Mouse (Mus musculus): ENCODE measurements around the gene Krt15.

Krt15 gene

DNA sequence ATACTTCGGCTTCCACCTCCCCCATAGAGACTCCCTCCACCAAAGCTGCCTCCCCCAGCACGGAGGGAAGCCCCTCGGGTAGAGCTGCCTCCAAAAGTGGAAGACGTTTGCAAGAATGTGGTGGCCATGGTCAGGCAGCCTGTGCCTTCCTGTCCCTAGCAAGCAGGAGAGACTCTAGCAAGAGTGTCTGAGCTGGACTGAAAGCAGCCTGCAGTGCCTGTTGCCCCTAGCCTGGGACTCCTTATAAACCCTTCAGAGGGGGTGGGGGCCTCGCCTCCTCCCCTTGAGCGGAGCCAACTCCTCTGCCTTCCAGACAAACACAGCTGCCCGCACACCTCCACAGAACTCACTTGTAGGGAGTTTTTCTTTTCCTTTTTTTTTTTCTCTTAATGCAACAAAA is at the start of gene Krt15:
Gene Krt15 (minus strand): TSS at position 198 of the 400 bp plus-strand sequence.
- no peak for DNase-seq

DNA sequence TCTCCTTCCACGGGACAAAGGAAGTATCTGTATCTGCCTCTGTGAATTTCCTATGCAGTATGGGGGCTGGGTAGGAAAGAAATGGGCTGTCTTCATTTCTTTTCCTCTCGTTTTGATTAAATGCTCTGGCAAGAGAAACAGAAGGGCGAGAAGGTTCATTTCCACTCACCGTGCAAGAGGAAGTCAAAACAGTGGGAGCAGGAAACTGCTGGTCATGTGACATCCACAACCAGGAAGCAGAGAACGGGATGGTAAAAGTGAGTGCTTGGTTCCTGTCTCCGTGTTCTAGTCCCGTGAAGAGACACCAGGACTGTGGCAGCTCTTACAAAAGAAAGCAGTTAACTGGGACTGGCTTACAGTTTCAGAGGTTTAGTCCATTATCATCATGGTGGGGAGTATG is 46.0 kb upstream of the Krt15 start:
- no peak for DNase-seq

DNA sequence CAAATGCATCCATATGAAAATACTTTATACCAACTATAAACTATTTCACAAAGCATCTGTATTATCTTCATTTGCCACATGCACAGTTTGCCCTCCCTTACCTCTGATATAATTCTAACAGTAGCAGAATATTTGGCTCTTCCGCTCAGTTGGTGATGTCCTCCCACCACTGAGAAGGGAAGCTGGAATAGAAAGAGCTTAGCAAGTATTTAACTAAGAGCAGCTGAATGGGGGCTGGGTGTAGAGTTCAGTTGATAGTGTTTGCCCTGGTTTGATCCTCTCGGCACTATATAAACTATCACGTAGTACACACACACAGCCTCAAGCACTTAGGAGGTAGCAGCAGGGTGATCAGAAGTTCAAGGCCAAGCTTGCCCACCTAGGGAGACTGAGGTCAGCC is 43.5 kb upstream of the Krt15 start:
- no peak for DNase-seq

DNA sequence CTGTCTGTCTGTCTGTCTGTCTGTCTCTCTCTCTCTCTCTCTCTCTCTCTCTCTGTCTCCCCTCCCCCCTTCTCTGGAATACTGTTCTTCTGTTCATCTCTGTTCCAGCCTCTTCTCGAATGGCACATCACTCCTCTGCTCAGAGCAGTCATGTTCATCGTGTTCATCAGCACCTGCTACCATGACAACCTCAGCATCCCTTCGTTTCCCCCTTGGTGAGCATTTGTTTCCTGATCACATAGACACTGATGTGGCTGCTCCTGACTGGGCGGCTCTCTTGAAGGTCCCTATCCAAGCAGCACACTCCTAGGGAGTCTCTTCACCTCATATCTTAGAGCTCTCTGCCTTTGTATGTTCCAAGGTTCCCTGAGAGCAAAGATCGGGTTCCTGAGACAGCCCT is 42.6 kb upstream of the Krt15 start:
- DNase-seq, result no peak

- no peak for DNase-seq
These were observed 41.1 kb upstream of the Krt15 start for GRCm38 (mm10) chr11:100176791-100177190.

DNA sequence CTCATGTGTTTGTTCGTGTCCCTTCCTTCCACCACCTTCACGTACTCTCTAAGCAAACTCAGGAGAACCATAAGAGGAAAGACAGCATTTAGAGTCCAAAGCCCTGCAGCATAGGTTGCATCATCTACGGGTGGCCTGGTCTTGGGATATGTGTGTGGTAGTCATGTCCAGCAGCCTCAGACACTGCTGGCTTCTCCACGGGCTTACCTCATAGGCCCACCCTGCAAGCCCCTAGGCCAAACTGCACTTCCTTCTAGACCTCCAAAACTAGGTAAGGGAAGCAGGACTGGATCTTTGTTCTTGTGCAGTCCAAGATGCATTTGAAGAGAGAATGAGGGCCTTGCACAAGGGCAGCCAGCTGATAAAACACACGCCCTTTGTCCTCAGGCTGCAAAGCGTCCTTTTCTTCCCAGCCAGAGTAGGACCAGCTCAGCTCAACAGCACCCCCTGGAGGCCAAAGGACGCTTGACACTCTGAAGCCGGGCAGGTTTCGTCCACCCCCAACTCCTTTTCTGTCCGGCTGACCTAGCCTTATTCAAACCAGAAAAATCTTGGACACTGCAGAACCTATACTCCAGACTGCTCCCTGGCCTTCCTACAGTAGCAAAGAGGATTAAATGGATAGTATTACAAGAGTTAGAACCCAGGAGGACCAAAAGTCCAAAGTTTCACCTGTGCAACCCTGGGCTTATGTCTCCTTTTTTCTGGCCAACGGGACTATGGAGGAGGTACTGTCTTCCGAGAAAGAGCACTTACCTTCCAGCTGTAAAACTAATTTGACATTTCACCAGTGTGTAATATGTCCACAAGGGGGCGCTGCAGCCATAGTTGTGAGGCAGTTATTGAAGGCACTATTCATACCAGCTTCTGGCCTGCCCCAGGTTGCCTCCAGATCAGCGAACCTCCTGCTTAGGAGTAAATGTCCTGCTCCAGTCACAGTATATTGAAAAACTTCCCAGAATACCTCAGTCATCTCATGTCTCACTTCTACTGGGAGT is 33.3 kb upstream of the Krt15 start:
- DNase-seq, result peak; percentile 83

DNA sequence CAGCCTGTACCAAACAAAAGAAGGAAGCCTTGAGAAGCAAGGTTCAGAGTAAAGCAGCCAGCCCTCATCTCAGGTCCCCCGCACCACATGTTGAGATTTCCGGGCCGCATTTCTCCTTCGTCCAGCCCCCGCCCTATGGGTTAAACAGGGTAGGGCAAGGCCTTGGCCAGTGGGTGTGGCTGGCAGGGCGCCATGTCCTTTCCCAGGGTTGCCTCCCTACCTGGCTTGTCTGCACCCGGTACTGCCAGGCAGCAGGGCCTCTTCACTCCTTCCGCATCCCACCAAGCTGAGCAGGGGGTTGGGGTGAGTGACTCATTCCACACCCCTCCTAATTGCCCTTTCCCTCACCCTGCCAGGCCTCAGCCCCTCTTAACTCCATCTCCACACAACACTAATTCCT is 32.3 kb upstream of the Krt15 start:
- peak; percentile 61 for DNase-seq

GRCm38 (mm10) chr11:100164392-100164791 is 28.7 kb upstream of the Krt15 start:
- DNase-seq, result no peak

DNA sequence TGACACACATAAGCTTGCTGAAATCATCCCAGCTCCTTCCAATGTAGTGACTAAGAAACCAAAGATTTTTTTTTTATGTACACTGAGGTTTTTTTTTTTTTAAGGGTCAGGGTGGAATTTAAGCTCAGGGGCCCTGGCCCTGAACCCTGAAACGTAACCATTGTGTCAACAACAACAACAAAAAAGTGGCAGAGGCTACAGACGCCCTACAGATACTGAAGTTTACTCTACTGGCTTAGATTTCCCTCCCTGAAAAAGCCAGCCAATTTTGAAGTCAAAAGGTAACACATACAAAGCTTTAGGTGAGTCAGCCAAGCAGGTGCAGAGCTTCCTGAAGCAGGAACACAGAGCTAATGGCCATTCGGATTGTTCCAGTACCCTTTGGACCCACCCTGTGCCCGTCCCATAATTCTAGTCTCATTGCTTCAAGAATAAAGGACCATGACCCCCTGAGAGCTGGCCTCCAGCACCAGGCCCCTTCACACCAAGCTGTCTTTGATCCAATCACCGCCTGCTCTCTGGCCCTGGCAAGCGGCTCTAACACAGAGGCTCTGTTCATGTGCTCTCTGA is 22.3 kb upstream of the Krt15 start:
- DNase-seq, result no peak

- no peak for DNase-seq
These were observed 21.6 kb upstream of the Krt15 start for GRCm38 (mm10) chr11:100157331-100157730.

DNA sequence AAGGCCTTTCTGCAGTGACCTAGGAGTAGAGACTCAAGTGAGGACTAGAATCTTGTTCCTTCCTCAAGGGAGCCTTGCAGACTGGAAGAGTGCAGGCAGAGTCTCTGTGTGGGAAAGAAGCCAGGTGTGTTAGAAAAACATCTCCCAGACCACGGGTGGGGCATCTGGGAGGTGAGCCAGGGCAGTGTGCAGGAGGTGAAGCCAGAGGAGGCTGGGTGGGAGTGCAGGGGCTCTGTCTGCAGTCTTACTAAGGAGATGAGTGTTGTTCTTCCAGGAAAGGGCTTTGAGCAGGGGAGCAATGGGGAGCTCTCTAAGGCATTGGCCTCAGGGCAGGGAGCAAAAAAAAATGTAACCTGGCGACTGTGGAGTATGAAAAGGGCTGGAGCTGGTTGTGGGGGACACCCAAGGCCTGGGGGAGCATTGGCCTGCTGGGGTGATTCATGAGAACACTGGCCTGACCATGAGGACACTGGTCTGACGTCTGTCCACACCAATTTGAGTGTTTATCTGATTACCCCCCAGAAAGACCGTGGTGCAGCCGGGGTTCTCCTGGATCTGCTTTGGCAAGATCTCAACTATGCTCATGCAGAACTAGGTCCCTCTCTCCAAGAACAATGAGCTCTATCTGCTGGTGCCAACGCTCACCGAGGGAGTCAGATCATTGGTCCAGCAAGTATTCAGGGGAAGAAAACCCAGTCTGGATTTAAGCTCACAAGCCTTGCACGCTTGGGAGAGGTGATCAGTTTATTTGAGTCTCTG is 19.9 kb upstream of the Krt15 start:
- DNase-seq, result no peak

GRCm38 (mm10) chr11:100148615-100149330 is 13.0 kb upstream of the Krt15 start, which contains the start of gene Krt19:
Gene Krt19 (minus strand): TSS chr11:100148665.
- no peak for DNase-seq

DNA sequence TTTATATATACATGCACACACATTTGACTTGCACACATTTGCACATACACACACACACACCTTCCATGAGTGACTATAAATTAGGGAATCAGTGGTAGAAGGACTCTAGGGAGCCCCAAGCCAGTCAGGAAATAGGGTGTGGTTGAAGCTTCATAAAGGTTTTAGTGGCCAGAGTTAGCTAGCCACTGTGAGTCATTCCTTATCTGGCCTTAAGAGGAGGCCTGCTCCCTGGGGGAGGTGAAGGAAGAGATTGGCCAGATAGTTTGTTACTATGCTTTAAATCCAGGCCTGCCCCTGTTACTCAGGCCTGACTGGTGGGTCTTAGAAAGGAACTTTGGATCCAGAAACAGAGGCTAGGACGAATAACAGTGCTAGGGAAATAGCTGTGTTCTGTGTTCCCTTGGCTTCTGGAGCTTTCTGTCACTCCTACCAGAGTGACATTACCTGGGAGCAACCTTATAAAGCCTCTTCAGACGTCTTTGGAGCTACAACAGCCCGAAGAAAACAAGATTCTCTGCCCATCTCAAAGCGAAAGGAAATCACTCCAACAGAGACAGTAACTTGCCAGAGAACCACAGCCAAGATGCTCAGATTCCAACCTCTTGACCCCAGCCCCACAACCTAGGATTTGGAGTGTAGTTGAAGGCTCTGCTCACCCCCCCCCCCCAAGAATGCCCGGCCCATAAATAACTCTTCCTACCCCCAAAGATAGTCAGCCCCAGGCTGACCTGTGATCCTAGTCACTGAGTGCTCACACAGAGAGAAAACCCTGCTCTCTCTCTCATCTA is 12.0 kb upstream of the Krt15 start:
- no peak for DNase-seq

- DNase-seq, result peak; percentile 35
These were observed 10.3 kb upstream of the Krt15 start for GRCm38 (mm10) chr11:100145858-100146560.

- peak; percentile 53 for DNase-seq
These were observed 9.4 kb upstream of the Krt15 start for GRCm38 (mm10) chr11:100145104-100145503.

DNA sequence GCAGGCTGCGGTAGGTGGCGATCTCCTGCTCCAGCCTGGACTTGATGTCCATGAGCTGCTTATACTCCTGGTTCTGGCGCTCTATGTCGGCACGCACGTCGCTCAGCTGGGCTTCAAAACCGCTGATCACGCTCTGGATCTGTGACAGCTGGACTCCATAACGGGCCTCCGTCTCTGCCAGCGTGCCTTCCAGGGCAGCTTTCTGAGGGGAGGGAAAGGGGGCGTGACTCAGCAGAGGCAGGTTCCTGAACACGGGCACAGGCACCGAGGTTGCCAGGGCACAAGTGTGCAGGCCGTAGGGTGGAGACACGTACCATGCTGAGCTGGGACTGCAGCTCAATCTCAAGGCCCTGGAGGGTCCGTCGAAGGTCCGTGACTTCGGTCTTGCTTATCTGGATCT is 5.2 kb upstream of the Krt15 start:
- no peak for DNase-seq

DNA sequence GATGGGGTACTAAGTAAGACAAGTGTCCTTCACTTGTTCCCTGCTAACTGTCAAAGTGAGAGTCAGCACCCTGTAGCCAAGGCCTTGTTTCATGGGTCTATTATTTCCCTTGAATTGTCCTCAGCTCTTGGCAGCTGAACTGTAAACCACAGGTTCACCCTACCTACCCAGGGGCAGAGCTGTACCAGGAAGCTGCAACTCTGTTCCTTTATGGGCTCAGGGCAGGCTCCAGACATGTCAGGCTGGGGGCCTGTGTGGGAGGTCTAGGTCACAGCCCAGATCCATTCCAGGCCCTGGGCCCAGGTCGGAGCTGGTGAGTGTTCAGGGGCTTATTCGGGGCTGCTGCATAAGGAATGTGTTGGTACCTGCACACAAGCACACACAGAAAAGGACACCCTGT is 3.7 kb upstream of the Krt15 start:
- DNase-seq, result no peak

DNA sequence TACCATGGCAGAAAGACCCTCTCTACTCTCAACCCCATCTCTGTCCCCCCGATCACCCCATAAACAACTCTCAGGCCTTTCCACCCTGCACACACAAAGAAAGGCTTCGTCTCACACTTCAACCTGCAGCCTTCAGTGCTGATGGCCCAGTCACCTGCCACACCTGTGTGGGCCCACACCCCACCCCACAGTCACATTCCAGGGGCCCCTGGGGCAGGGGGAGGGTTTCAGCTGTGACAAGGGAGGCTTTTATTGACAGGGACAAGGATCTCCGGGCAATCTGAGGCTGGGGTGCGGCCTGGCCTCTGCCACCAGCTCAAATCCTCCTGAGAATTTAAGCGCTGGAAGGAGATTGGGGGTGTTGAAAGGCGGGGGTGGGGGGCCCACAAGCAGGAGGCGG is 3.1 kb upstream of the Krt15 start:
- no peak for DNase-seq

- DNase-seq, result peak; percentile 19
These were observed 2.0 kb upstream of the Krt15 start for GRCm38 (mm10) chr11:100137693-100138092.

DNA sequence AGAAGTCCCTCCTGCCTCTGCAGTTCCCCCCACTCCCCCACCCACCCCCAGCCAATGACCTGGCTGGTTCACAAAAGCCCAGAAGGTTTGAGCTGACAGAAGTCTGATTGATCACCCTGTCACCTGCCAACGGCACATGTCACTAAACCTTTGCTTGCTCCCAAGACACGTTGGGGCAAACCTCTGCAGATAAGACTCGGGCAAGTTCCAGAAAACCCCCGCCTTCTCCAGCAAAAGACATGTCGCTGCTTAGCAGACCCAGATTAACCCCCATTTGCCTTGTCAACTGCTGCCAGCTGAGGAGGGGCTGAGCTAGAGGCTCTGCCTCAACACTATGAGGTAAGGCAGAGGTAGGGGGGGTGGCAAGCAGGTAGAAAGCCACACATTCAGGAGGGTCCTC is 831 bp upstream of the Krt15 start:
- DNase-seq, result no peak

GRCm38 (mm10) chr11:100124901-100125300 is 10.8 kb downstream of the Krt15 start:
- DNase-seq, result no peak
